In genomic region chr4:107580883-107581282, GRCm38 (mm10) we compare ENCODE assay signal across 22 mouse cellular contexts.
A peak's percentile ranks its signal among the peaks of the same experiment; 100 is the strongest.
DNase-seq lines count a peak whose midpoint lies in the region; ATAC-seq lines count a peak whose summit lies in the region.
"Had no signal": no experiment of that assay in that cellular context is flagged by ENCODE, and none has a peak within 500 bp of the region (broad histone marks: within the 10 kb centered on the region; RNA-seq: fewer than 3 reads in every experiment).

No protein-coding gene starts in this region.

- H3K9ac ChIP-seq in limb, embryonic 12.5 days (replicated peaks), result no peak overlapping the region; the same call in 1 of the 2 replicates
- H3K9ac ChIP-seq: embryonic facial prominence, embryonic 12.5 days; forebrain, embryonic 13.5 days; forebrain, embryonic 15.5 days; forebrain, postnatal 0 days had no signal

- no peak overlapping the region for H3K27ac ChIP-seq in embryonic facial prominence, embryonic 10.5 days (replicated peaks)
- peak overlapping the region; percentile 67 for H3K27ac ChIP-seq in limb, embryonic 10.5 days
- H3K27ac ChIP-seq in limb, embryonic 12.5 days, result 0 out of 2 replicates have a peak overlapping the region, but pooled peaks have one; percentile 23
- H3K27ac ChIP-seq: embryonic facial prominence, embryonic 12.5 days; forebrain, embryonic 13.5 days; forebrain, embryonic 15.5 days had no signal

- H3K4me3 ChIP-seq in embryonic facial prominence, embryonic 10.5 days, result no peak overlapping the region
- H3K4me3 ChIP-seq in limb, embryonic 10.5 days, result no peak overlapping the region
- no peak overlapping the region for H3K4me3 ChIP-seq in limb, embryonic 12.5 days (replicated peaks)
- H3K4me3 ChIP-seq: embryonic facial prominence, embryonic 12.5 days; forebrain, embryonic 13.5 days; forebrain, embryonic 15.5 days had no signal

- H3K27me3 ChIP-seq in embryonic facial prominence, embryonic 10.5 days (replicated peaks; ENCODE audit: low read depth, poor library complexity, severe bottlenecking), result 0 out of 2 replicates have a peak, but pooled peaks cover 9% of the 10 kb centered on the region
- H3K27me3 ChIP-seq in limb, embryonic 10.5 days (ENCODE audit: low read depth, poor library complexity, severe bottlenecking), result peaks cover 26% of the 10 kb centered on the region
- peaks cover 9% of the 10 kb centered on the region; the same call in 1 of the 2 replicates for H3K27me3 ChIP-seq in limb, embryonic 12.5 days
- H3K27me3 ChIP-seq: embryonic facial prominence, embryonic 12.5 days; forebrain, embryonic 13.5 days; forebrain, embryonic 15.5 days; Patski had no signal

- peaks cover 47% of the 10 kb centered on the region for H3K4me1 ChIP-seq in embryonic facial prominence, embryonic 10.5 days
- peaks cover 71% of the 10 kb centered on the region for H3K4me1 ChIP-seq in limb, embryonic 10.5 days
- H3K4me1 ChIP-seq in limb, embryonic 12.5 days (replicated peaks), result peaks cover 54% of the 10 kb centered on the region

- no peaks in the 10 kb centered on the region for H3K36me3 ChIP-seq in embryonic facial prominence, embryonic 10.5 days (replicated peaks)
- no peaks in the 10 kb centered on the region for H3K36me3 ChIP-seq in limb, embryonic 10.5 days
- no peaks in the 10 kb centered on the region for H3K36me3 ChIP-seq in limb, embryonic 12.5 days
- H3K36me3 ChIP-seq: embryonic facial prominence, embryonic 12.5 days; forebrain, embryonic 15.5 days; G1E had no signal

- no peaks in the 10 kb centered on the region for H3K9me3 ChIP-seq in embryonic facial prominence, embryonic 10.5 days
- no peaks in the 10 kb centered on the region for H3K9me3 ChIP-seq in limb, embryonic 10.5 days (replicated peaks)
- H3K9me3 ChIP-seq in limb, embryonic 12.5 days, result no peaks in the 10 kb centered on the region
- H3K9me3 ChIP-seq: embryonic facial prominence, embryonic 12.5 days; forebrain, embryonic 13.5 days; forebrain, embryonic 15.5 days; G1E had no signal

- H3K4me2 ChIP-seq in limb, embryonic 12.5 days, result peak overlapping the region; percentile 8; the same call in 1 of the 2 replicates
- H3K4me2 ChIP-seq: embryonic facial prominence, embryonic 12.5 days; forebrain, embryonic 13.5 days; forebrain, embryonic 15.5 days had no signal

- WGBS in embryonic facial prominence, embryonic 10.5 days, result 66% methylated on average over 11 of the region's 11 CpGs
- WGBS in limb, embryonic 10.5 days, result 42% methylated on average over 11 of the region's 11 CpGs
- WGBS in limb, embryonic 12.5 days, result 13% methylated on average over 11 of the region's 11 CpGs

- no peak for ATAC-seq in limb, embryonic 12.5 days (ENCODE audit: insufficient number of reproducible peaks, insufficient read depth, low FRiP score, low TSS enrichment, low read depth)
- ATAC-seq: activated CD4-positive, CD25-positive, alpha-beta regulatory T cell, adult 4 months; CD4-positive, CD25-positive, alpha-beta regulatory T cell, adult 4 months; forebrain, embryonic 13.5 days; forebrain, embryonic 15.5 days; forebrain, postnatal 0 days; Patski had no signal

- DNase-seq in embryonic facial prominence, embryonic 10.5 days (ENCODE audit: low spot score), result peak; percentile 42
- peak; percentile 63 for DNase-seq in limb, embryonic 10.5 days (ENCODE audit: low spot score)
- DNase-seq in urinary bladder, postnatal 10 days (ENCODE audit: low spot score), result no peak
- DNase-seq in testis, postnatal 10 days (ENCODE audit: low spot score), result no peak
- DNase-seq: adrenal gland, adult 8-10 months; adrenal gland, postnatal 14 days; adrenal gland, postnatal 36 days; B cell, adult 2 months; cerebellum, adult 11-12 months; cerebellum, adult 2 months; cerebellum, adult 9-10 months; cerebellum, postnatal 10 days; cerebellum, postnatal 25 days; forebrain, postnatal 0 days had no signal

Comparison
In these comparisons a context has a peak if more than half of its experiments do, and no peak if none do; other contexts are left out.
1. DNase-seq: peak in embryonic facial prominence, embryonic 10.5 days (single experiment) and limb, embryonic 10.5 days (single experiment); none in urinary bladder, postnatal 10 days (single experiment) and testis, postnatal 10 days (single experiment).